Mouse (Mus musculus) kidney, adult 2 months (tissue): Measurements from ENCODE around the gene Tbl3.
A peak's percentile ranks its signal among the peaks of the same experiment; 100 is the strongest.

ENCODE experiments used
- CTCF ChIP-seq: fragments of 200-500 bp; conservative IDR thresholded peaks from 2 replicates; pipeline ENCODE4 v1.5.1; 2011; ENCODE audit warnings: low read depth, mild to moderate bottlenecking, control low read depth, low read length, moderate library complexity, mixed read lengths; ENCODE audit not compliant: insufficient read depth, insufficient read length
- POLR2A ChIP-seq: fragments of 200-500 bp; IDR thresholded peaks from one replicate; pipeline ENCODE4 v1.6.1; 2011; ENCODE audit warnings: low read depth, low read length, control low read depth

DNA sequence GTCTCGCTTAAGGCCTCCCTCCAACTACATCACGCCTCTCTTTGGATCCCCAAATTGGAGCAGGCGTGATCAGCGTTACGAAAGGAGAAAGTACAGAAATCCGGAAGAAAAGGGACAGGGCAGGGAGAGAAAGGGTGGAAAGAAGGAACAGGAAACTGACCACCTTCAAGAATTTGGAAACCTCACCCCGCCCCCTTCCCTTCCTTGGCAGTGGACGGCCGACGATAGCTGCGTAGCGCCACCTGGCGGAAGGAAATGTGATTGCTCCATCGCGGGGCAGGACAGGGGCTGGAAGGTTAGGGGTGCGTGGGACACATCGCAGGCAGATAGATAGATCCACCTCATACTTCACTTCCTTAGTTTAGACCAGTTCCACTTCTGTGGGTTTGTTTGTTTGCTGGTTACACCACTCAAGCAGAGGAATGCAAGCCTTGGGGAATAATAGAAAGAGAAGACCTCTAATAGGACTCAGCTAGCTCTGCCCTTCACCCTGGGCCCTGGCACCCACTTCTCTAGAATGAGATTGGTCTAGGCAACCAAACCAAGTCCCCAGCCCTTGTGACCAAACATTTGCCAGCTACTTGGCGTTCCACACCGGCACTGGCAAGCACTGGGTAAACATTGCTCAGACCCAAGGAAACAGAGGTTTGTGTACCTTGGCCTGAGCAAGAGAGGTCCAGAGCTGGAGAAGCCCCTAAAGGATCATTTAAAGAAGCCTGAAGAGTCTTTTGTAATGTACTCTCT is 53.3 kb downstream of the Tbl3 start:
- TF ChIP-seq CTCF (peak; percentile 95), POLR2A (no peak)
